Mouse (Mus musculus) urinary bladder, postnatal 25 days (tissue): ENCODE measurements around the gene Cryba4.

Source experiments
- DNase-seq: peaks from one replicate; pipeline ENCODE4 v3.0.0; 2022; ENCODE audit warnings: low spot score

Cryba4 gene

GRCm38 (mm10) chr5:112252400-112252799, at the start of gene Cryba4:
TSS of gene Cryba4 (minus strand) at chr5:112252518.
- DNase-seq, result no peak

- no peak for DNase-seq
Observed at GRCm38 (mm10) chr5:112301694-112302093, 49.4 kb upstream of the Cryba4 start.

GRCm38 (mm10) chr5:112300721-112301308, 48.5 kb upstream of the Cryba4 start:
- no peak for DNase-seq

- no peak for DNase-seq
Observed at GRCm38 (mm10) chr5:112300112-112300511, 47.8 kb upstream of the Cryba4 start.

- no peak for DNase-seq
Observed at GRCm38 (mm10) chr5:112299399-112299798, 47.1 kb upstream of the Cryba4 start.

- no peak for DNase-seq
Observed at GRCm38 (mm10) chr5:112298226-112298988, 46.1 kb upstream of the Cryba4 start.

- no peak for DNase-seq
Observed at GRCm38 (mm10) chr5:112297257-112297656, 44.9 kb upstream of the Cryba4 start.

GRCm38 (mm10) chr5:112296404-112297181, 44.3 kb upstream of the Cryba4 start:
- DNase-seq, result no peak

GRCm38 (mm10) chr5:112295564-112295963, 43.2 kb upstream of the Cryba4 start:
- DNase-seq, result no peak

- DNase-seq, result no peak
Observed at GRCm38 (mm10) chr5:112295162-112295561, 42.8 kb upstream of the Cryba4 start.

GRCm38 (mm10) chr5:112294696-112295095, 42.4 kb upstream of the Cryba4 start:
- no peak for DNase-seq

- no peak for DNase-seq
Observed at GRCm38 (mm10) chr5:112293800-112294199, 41.5 kb upstream of the Cryba4 start.

GRCm38 (mm10) chr5:112292343-112292980, 40.1 kb upstream of the Cryba4 start:
- no peak for DNase-seq

GRCm38 (mm10) chr5:112291866-112292265, 39.5 kb upstream of the Cryba4 start:
- no peak for DNase-seq

- no peak for DNase-seq
Observed at GRCm38 (mm10) chr5:112290536-112290880, 38.2 kb upstream of the Cryba4 start.

GRCm38 (mm10) chr5:112289819-112290535, 37.7 kb upstream of the Cryba4 start:
- no peak for DNase-seq

GRCm38 (mm10) chr5:112289236-112289635, 36.9 kb upstream of the Cryba4 start:
- DNase-seq, result no peak

- no peak for DNase-seq
Observed at GRCm38 (mm10) chr5:112288193-112289141, 36.1 kb upstream of the Cryba4 start.

- no peak for DNase-seq
Observed at GRCm38 (mm10) chr5:112287652-112288051, 35.3 kb upstream of the Cryba4 start.

- DNase-seq, result no peak
Observed at GRCm38 (mm10) chr5:112286984-112287641, 34.8 kb upstream of the Cryba4 start.
